Mouse (Mus musculus) myocyte (in vitro differentiated cells): ENCODE data around the gene Dhrs9. TPM values are rescaled to one million over a fixed set of nuclear protein-coding genes. Genes with fewer than 3 reads are reported as not detected.
A peak's percentile ranks its signal among the peaks of the same experiment; 100 is the strongest.

Source experiments
- H3K27me3 ChIP-seq: one replicate; pipeline ENCODE4 v1.6.1; 2011; ENCODE audit not compliant: control insufficient read depth, insufficient read depth, insufficient read length
- H3K36me3 ChIP-seq: one replicate; pipeline ENCODE4 v1.6.1; 2011; ENCODE audit not compliant: control insufficient read depth, insufficient read depth
- H3K4me2 ChIP-seq: one replicate; pipeline ENCODE4 v1.6.1; 2011; ENCODE audit warnings: low read depth, control low read depth
- H3K4me3 ChIP-seq: one replicate; pipeline ENCODE4 v1.5.1; 2011; ENCODE audit warnings: mild to moderate bottlenecking, control low read depth, moderate library complexity
- H3K79me2 ChIP-seq: one replicate; pipeline ENCODE4 v1.6.1; 2011; ENCODE audit not compliant: control insufficient read depth, insufficient read depth
- H3ac ChIP-seq: one replicate; pipeline ENCODE4 v1.6.1; 2011; ENCODE audit not compliant: control insufficient read depth, insufficient read length
- CEBPB ChIP-seq: IDR thresholded peaks from 2 replicates; pipeline ENCODE4 v1.6.1; 2011; ENCODE audit warnings: mild to moderate bottlenecking, moderate library complexity; ENCODE audit not compliant: poor library complexity, insufficient read depth, severe bottlenecking
- E2F4 ChIP-seq: IDR thresholded peaks from one replicate; pipeline ENCODE4 v1.6.1; 2011; ENCODE audit warnings: mild to moderate bottlenecking, control low read depth, moderate library complexity; ENCODE audit not compliant: insufficient read depth
- MAX ChIP-seq: IDR thresholded peaks from one replicate; pipeline ENCODE4 v1.6.1; 2011; ENCODE audit warnings: low read depth, mild to moderate bottlenecking, control low read depth
- MYOD1 ChIP-seq, 3 experiments: IDR thresholded peaks; one replicate each; pipeline ENCODE4 v1.6.1; 2011; ENCODE audit warnings: control low read depth in 2 of 3, low read depth in 2 of 3, mild to moderate bottlenecking in 2 of 3, moderate library complexity in 1 of 3; ENCODE audit not compliant: insufficient read length in 2 of 3, control insufficient read depth in 1 of 3
- MYOG ChIP-seq, 3 experiments: IDR thresholded peaks; one replicate each; pipeline ENCODE4 v1.6.1; 2011; ENCODE audit warnings: control low read depth in 2 of 3, low read depth in 2 of 3, mild to moderate bottlenecking in 2 of 3; ENCODE audit not compliant: insufficient read length in 2 of 3, control insufficient read depth in 1 of 3, insufficient read depth in 1 of 3
- POLR2A ChIP-seq: IDR thresholded peaks from one replicate; pipeline ENCODE4 v1.6.1; 2011; ENCODE audit warnings: low read depth, mild to moderate bottlenecking, control low read depth, moderate library complexity; ENCODE audit not compliant: insufficient read length
- POLR2AphosphoS2 ChIP-seq: IDR thresholded peaks from one replicate; pipeline ENCODE4 v1.6.1; 2011; ENCODE audit warnings: low read depth, control low read depth; ENCODE audit not compliant: insufficient read length
- REST ChIP-seq: IDR thresholded peaks from one replicate; pipeline ENCODE4 v1.6.1; 2011; ENCODE audit warnings: mild to moderate bottlenecking, control low read depth, moderate library complexity; ENCODE audit not compliant: insufficient read depth, insufficient read length
- SRF ChIP-seq: IDR thresholded peaks from one replicate; pipeline ENCODE4 v1.6.1; 2011; ENCODE audit warnings: low read depth; ENCODE audit not compliant: control insufficient read depth, insufficient read length
- TCF12 ChIP-seq: IDR thresholded peaks from one replicate; pipeline ENCODE4 v1.6.1; 2011; ENCODE audit warnings: mild to moderate bottlenecking, control low read depth; ENCODE audit not compliant: poor library complexity, insufficient read depth, severe bottlenecking
- TCF3 ChIP-seq: IDR thresholded peaks from one replicate; pipeline ENCODE4 v1.6.1; 2011; ENCODE audit warnings: low read depth, control low read depth; ENCODE audit not compliant: insufficient read length
- USF1 ChIP-seq: IDR thresholded peaks from one replicate; pipeline ENCODE4 v1.6.1; 2011; ENCODE audit warnings: low read depth, mild to moderate bottlenecking, control low read depth, moderate library complexity
- polyA plus RNA-seq: library from polyadenylated mRNA; unstranded; fragments of >200 nt; fragmentation: generic; extraction: Trizol; gene quantifications from one replicate; pipeline ENCODE4 v1.2.1, GENCODE M21; 2012; ENCODE audit warnings: missing spikeins

Gene Dhrs9
- polyA plus RNA-seq, 1 experiment, result 3.3 TPM

- Histone ChIP-seq H3K4me3 (no peak overlapping the region), H3K4me2 (no peak overlapping the region), H3ac (no peak overlapping the region), H3K36me3 (no peaks in the 10 kb centered on the region), H3K79me2 (no peaks in the 10 kb centered on the region), H3K27me3 (no peaks in the 10 kb centered on the region)
- TF ChIP-seq MAX (no peak), MYOD1 (IDR thresholded peaks at IDR 0.05; ENCODE audit: control insufficient read depth in 1 of 3, insufficient read length in 2 of 3, low read depth in 2 of 3) (no peak), REST (no peak), TCF12 (no peak), USF1 (no peak), SRF (no peak), TCF3 (no peak), POLR2A (no peak), POLR2AphosphoS2 (no peak), MYOG (IDR thresholded peaks at IDR 0.05; ENCODE audit: control insufficient read depth in 1 of 3, insufficient read depth in 1 of 3, insufficient read length in 2 of 3, low read depth in 2 of 3) (no peak), E2F4 (no peak), CEBPB (no peak)
Observed at GRCm38 (mm10) chr2:69365275-69365674, 15.0 kb upstream of the Dhrs9 start.

- H3K4me3 ChIP-seq, result no peak overlapping the region
- TF ChIP-seq MAX, result no peak
- TF ChIP-seq SRF, result no peak
- TF ChIP-seq MYOD1 (IDR thresholded peaks at IDR 0.05; ENCODE audit: control insufficient read depth in 1 of 3, insufficient read length in 2 of 3, low read depth in 2 of 3), result no peak
- TF ChIP-seq POLR2A, result no peak
- TF ChIP-seq USF1, result no peak
- TF ChIP-seq TCF12, result no peak
- no peak for TF ChIP-seq MYOG (IDR thresholded peaks at IDR 0.05; ENCODE audit: control insufficient read depth in 1 of 3, insufficient read depth in 1 of 3, insufficient read length in 2 of 3, low read depth in 2 of 3)
- TF ChIP-seq REST, result no peak
- TF ChIP-seq CEBPB, result no peak
- TF ChIP-seq TCF3, result no peak
- no peak for TF ChIP-seq POLR2AphosphoS2
- no peak for TF ChIP-seq E2F4
- H3K79me2 ChIP-seq, result no peaks in the 10 kb centered on the region
- H3K27me3 ChIP-seq, result no peaks in the 10 kb centered on the region
- H3K4me2 ChIP-seq, result peak overlapping the region; percentile 57
- H3ac ChIP-seq, result no peak overlapping the region
- H3K36me3 ChIP-seq, result no peaks in the 10 kb centered on the region
Observed at GRCm38 (mm10) chr2:69376780-69377179, 3.5 kb upstream of the Dhrs9 start.

GRCm38 (mm10) chr2:69379801-69380200, 444 bp upstream of the Dhrs9 start:
- Histone ChIP-seq H3K36me3 (no peaks in the 10 kb centered on the region), H3K4me3 (peak overlapping the region; percentile 24), H3K27me3 (no peaks in the 10 kb centered on the region), H3K4me2 (peak overlapping the region; percentile 68), H3K79me2 (no peaks in the 10 kb centered on the region), H3ac (no peak overlapping the region)
- TF ChIP-seq TCF12, result no peak
- no peak for TF ChIP-seq TCF3
- no peak for TF ChIP-seq USF1
- no peak for TF ChIP-seq E2F4
- TF ChIP-seq SRF, result no peak
- no peak for TF ChIP-seq MAX
- no peak for TF ChIP-seq MYOG (IDR thresholded peaks at IDR 0.05; ENCODE audit: control insufficient read depth in 1 of 3, insufficient read depth in 1 of 3, insufficient read length in 2 of 3, low read depth in 2 of 3)

- Histone ChIP-seq H3K36me3 (no peaks in the 10 kb centered on the region), H3K4me2 (peak overlapping the region; percentile 68), H3ac (no peak overlapping the region), H3K79me2 (no peaks in the 10 kb centered on the region), H3K27me3 (no peaks in the 10 kb centered on the region), H3K4me3 (no peak overlapping the region)
- TF ChIP-seq TCF3 (no peak), MYOD1 (IDR thresholded peaks at IDR 0.05; ENCODE audit: control insufficient read depth in 1 of 3, insufficient read length in 2 of 3, low read depth in 2 of 3) (no peak), MAX (no peak), TCF12 (no peak), REST (no peak), E2F4 (no peak), POLR2A (no peak), SRF (no peak), USF1 (no peak), MYOG (IDR thresholded peaks at IDR 0.05; ENCODE audit: control insufficient read depth in 1 of 3, insufficient read depth in 1 of 3, insufficient read length in 2 of 3, low read depth in 2 of 3) (no peak), POLR2AphosphoS2 (no peak), CEBPB (no peak)
Observed at GRCm38 (mm10) chr2:69381740-69382139, 1.5 kb downstream of the Dhrs9 start.

- no peak overlapping the region for H3K4me3 ChIP-seq
- TF ChIP-seq TCF3 (no peak), USF1 (no peak), MYOG (IDR thresholded peaks at IDR 0.05; ENCODE audit: control insufficient read depth in 1 of 3, insufficient read depth in 1 of 3, insufficient read length in 2 of 3, low read depth in 2 of 3) (no peak), MYOD1 (IDR thresholded peaks at IDR 0.05; ENCODE audit: control insufficient read depth in 1 of 3, insufficient read length in 2 of 3, low read depth in 2 of 3) (no peak), SRF (no peak), MAX (no peak)
Observed at GRCm38 (mm10) chr2:69382838-69383237, 2.6 kb downstream of the Dhrs9 start.

More at GRCm38 (mm10) chr2:69382838-69383237, 2.6 kb downstream of the Dhrs9 start:
- no peaks in the 10 kb centered on the region for H3K27me3 ChIP-seq
- no peak overlapping the region for H3K4me2 ChIP-seq
- H3K36me3 ChIP-seq, result no peaks in the 10 kb centered on the region
- no peak overlapping the region for H3ac ChIP-seq
- no peaks in the 10 kb centered on the region for H3K79me2 ChIP-seq
